Mouse (Mus musculus) neutrophil, adult 5-6 weeks (primary cell): ENCODE measurements around the gene Prop1. TPM values are rescaled to one million over a fixed set of nuclear protein-coding genes. Genes with fewer than 3 reads are reported as not detected.

Experiments
- ATAC-seq: fragments of 151-379, 151-347 bp; 2 replicates; pipeline ENCODE4 v1.8.0; 2017; ENCODE audit warnings: mild to moderate bottlenecking, moderate TSS enrichment; ENCODE audit not compliant: insufficient number of reproducible peaks, poor library complexity, low FRiP score, severe bottlenecking; ENCODE audit errors: extremely low read depth
- total RNA-seq: library from RNA; stranded (forward); fragments of 200-1000 nt; gene quantifications from 2 replicates; pipeline ENCODE4 v1.2.3, GENCODE M21; 2017

Gene Prop1
- not detected in 2 replicates for total RNA-seq

- ATAC-seq: no peak
These were observed at the start of gene Prop1 for GRCm38 (mm10) chr11:50953665-50954064. Gene Prop1, minus strand, starts transcription at chr11:50953765.

GRCm38 (mm10) chr11:51003296-51003695 is 49.7 kb upstream of the Prop1 start, which contains the start of gene Olfr51:
Gene Olfr51, plus strand, starts transcription at chr11:51003596.
- ATAC-seq: no peak

DNA sequence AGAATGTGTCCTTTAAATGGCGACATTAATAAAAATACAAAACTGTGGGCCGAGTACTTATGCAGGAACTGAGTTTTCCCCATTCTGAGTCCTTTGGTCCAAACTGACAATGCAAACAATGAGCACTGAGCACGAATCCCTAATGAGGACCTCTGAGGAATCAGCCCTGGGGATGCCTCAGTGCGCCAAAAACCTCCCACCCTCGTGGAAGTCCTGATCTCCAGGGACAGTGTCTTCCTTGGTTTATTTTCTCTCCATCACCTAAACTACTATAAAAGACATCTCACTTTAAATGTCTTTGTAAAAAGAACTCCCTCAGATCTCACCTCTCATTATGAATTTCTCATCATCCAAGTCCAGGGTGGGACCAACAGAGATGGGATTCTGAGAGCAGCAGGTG is 28.1 kb upstream of the Prop1 start, which contains the start of gene Olfr1377:
Olfr1377 (plus strand) TSS at position 301 of the 400 bp plus-strand sequence.
- ATAC-seq: no peak

- no peak for ATAC-seq
These were observed 23.7 kb upstream of the Prop1 start for GRCm38 (mm10) chr11:50977216-50977615.

DNA sequence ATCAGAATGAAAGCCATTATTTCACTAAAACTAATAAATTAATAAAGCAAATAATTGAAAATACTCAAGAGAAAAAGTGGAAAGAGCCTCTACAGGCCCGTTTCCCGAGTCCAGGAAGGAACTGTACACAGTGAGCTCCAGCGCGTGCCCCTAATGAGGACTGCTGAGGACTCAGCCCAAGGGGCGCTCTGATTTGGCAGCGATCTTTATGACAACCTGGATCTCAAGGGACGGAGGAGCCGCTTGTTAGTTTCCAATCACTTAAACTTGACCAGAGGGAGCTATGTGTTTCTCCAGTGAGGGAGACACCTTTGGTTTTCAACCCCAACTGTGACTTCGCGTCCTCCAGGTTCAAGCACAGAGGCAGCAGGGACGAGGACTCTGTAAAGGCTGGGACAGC is 12.7 kb upstream of the Prop1 start, which contains the start of gene Olfr1378:
Olfr1378 (plus strand) TSS at position 301 of the 400 bp plus-strand sequence.
- no peak for ATAC-seq

- ATAC-seq: no peak
These were observed 11.3 kb upstream of the Prop1 start for GRCm38 (mm10) chr11:50964886-50965285.

DNA sequence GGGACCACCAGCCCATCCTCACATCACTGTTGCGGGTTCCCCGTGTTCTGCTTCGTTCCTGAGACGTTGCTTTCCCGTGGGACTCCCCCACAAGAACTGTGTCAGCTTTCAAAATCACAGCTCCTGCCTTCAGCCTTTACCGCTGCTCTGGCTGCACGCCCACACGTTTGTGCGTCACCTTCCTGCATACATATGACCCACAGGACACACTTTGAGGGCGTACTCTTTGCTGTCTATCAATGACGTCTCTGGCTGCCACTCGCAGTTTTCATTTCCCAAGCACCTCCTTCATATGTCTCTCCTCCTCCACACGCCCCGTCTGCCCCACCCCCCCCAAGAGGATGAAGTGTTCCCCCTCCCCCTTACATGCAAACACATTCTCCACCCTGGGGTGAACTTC is 1.3 kb downstream of the Prop1 start:
- ATAC-seq: no peak

- ATAC-seq: no peak
These were observed 10.1 kb downstream of the Prop1 start, which contains the start of gene 4933414I15Rik for GRCm38 (mm10) chr11:50943506-50943905. Gene 4933414I15Rik, minus strand, starts transcription at chr11:50943765.

DNA sequence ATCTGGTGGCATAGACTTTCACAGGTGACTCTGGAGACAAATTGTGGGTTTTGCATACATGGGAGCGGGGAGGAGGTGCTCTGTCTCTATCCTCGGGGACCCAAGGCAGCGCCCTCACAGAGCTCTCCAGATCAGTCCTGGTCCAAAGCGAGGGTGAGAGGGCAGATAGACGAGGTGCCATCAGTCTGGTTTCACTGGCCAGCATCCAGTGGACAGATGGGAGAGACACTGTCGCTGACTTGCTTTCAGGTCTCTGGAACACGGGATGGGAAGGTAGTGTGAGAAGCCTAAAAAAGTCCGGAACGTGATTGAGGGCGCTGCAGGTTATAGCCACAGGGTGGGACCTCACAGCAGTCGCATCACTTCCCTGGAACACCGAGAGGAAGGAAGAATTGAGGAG is 11.2 kb downstream of the Prop1 start:
- ATAC-seq: no peak

DNA sequence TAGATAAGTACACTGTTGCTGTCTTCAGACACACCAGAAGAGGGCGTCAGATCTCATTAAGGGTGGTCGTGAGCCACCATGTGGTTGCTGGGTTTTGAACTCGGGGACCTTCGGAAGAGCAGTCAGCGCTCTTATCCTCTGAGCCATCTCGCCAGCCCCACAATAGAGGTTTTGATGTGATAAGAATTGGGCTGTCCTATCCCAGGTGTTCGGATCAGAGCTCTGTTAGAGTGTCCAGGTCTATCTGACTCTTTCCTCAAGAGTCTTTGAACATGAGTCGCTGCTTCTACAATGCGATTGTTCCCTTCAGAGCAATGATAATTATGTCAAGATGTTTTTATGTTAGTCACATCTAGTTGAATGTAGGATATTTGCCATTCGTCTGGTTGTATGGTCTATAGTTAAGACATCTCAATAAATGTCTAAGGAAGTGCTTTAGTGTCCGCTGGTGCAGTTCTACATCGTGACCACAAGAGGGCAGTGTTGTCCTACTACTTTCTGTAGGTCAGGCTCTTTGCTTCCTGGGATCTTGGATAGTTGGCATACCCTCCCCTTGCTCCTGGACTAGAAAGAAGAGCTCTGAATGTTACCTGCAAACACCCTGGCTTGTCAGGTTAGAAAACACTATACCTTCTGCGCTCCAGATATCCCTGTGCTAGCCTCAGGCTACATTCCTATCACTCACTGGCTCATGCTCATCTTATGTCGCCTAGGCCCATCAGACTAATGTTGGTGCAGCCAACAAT is 13.8 kb downstream of the Prop1 start:
- 0 out of 2 replicates have a peak, but pooled peaks have one; percentile 44 for ATAC-seq

GRCm38 (mm10) chr11:50938435-50938834 is 15.1 kb downstream of the Prop1 start:
- ATAC-seq: no peak

DNA sequence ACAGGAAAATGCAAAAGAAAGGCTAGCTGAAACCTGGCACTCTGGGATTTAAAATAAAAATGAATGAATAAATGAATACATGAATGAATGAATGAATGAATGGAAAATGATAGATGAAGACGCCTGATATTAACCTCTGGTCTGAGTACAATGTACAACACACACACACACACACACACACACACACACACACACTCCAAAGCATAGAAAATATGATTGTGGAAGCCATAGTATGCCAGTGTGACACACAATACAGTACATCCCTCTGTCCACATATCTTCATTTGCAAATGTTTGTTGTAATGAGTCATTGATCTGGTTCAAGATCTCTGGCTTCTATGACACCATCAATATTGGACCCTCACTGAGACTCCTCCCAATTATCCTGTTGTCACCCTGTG is 21.5 kb downstream of the Prop1 start:
- no peak for ATAC-seq

DNA sequence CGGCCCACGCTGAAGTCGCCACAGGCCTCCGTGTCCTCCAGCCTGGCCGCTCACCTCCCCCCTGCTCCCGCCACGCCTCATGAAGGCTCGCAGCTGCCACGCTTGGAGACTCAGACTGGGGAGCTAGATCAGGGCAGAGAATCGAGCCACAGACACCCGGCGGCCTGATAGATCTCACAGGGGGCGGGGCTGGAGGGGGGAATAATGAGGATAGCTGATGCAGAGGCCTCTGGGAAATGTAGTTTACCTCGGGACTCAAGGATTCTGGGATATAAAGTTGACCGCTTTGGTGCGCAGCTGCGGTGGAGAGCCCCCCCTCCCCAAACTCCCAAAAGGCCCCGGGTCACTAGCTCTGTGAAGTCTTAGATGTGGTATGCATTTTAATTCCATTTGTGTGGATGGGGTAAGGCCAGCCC is 22.1 kb downstream of the Prop1 start, which contains the start of gene Zfp354b:
Zfp354b (minus strand) TSS at position 183 of the 416 bp plus-strand sequence.
- peak; percentile 74; the same call in 1 of the 2 replicates for ATAC-seq

DNA sequence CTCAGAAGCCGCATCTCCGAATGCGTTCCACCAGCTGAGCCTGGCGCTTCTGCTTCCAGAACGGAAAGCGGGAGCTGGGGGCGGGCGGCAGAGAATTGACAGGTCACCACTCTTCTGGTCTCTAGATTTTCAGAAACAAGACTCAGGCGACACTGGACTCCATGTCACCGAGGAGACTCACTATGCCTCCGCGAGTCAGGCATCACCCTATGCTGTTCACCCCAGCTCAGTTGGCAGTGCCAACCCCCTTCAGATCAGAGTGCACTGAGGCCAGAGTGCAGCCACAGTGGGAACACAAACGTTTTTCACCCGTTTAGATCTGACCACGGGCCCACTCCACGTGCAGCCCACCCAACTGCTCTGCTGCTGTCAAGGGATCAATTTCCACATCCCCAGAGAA is 22.5 kb downstream of the Prop1 start:
- ATAC-seq: no peak

GRCm38 (mm10) chr11:50930469-50931014 is 23.0 kb downstream of the Prop1 start:
- no peak for ATAC-seq

GRCm38 (mm10) chr11:50915671-50916320 is 37.8 kb downstream of the Prop1 start, which contains the start of gene Zfp2:
Gene Zfp2, minus strand, starts transcription at chr11:50916165.
- peak; percentile 91 for ATAC-seq

DNA sequence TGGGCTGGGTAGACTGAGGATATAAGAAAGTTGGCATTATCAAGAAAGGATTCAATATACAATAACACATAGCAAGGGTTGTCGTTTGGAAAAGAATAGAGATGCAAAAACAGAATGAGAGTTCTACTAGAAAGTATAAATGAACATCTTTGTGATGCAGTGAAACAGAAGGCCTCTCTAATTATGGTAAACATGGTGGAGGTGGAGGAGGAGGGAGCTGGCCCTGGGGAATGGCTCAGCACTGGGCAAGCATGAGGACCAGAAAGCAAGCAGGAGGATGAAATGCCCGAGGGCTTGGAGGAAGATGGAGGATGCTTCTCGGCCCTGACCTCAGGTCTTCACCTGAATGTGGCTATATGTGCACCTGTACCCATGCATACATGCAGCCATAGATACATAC is 39.1 kb downstream of the Prop1 start:
- no peak for ATAC-seq

DNA sequence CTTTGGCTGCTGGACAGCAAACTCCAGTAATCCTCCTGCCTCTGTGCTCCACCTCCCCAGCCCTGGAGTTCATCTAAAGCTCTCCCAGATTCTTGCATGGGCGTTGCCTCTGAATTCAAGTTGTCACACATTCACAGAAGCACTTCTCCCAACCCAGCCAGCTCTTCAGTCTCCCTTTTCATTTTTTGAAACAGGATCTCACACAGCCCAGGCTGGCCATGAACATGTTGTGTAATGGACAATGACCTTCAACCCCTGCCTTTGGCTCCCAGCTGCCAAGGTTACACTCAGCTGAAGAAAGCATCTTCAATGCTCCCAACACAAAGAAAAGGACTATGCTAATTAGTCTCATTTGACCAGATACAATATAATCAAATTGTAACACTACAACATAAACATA is 40.3 kb downstream of the Prop1 start:
- ATAC-seq: no peak

- ATAC-seq: no peak
These were observed 45.4 kb downstream of the Prop1 start for GRCm38 (mm10) chr11:50908136-50908535.
